Mouse (Mus musculus) retina, adult 2 months (tissue): ENCODE measurements around the gene Ptk7.

Source experiments
- DNase-seq: peaks from one replicate; pipeline ENCODE4 v3.0.0-alpha.2; 2012; ENCODE audit warnings: low read depth, low spot score

Gene Ptk7

GRCm38 (mm10) chr17:46644916-46645475 lies 15.7 kb upstream of the Ptk7 start:
- DNase-seq: no peak

- no peak for DNase-seq
Measured at GRCm38 (mm10) chr17:46644152-46644805, 15.0 kb upstream of the Ptk7 start.

GRCm38 (mm10) chr17:46642060-46642459 lies 12.8 kb upstream of the Ptk7 start:
- no peak for DNase-seq

- no peak for DNase-seq
Measured at GRCm38 (mm10) chr17:46639929-46640328, 10.6 kb upstream of the Ptk7 start.

- DNase-seq: no peak
Measured at GRCm38 (mm10) chr17:46636831-46637523, 7.7 kb upstream of the Ptk7 start.

GRCm38 (mm10) chr17:46629685-46630441 lies 559 bp upstream of the Ptk7 start:
- no peak for DNase-seq

- DNase-seq: no peak
Measured at GRCm38 (mm10) chr17:46628471-46628790, 873 bp downstream of the Ptk7 start.

GRCm38 (mm10) chr17:46627409-46627808 lies 1.9 kb downstream of the Ptk7 start:
- DNase-seq: no peak

GRCm38 (mm10) chr17:46624598-46624997 lies 4.7 kb downstream of the Ptk7 start:
- DNase-seq: no peak

GRCm38 (mm10) chr17:46623819-46624557 lies 5.3 kb downstream of the Ptk7 start:
- no peak for DNase-seq

- no peak for DNase-seq
Measured at GRCm38 (mm10) chr17:46622269-46622668, 7.0 kb downstream of the Ptk7 start.

GRCm38 (mm10) chr17:46621324-46621723 lies 8.0 kb downstream of the Ptk7 start:
- no peak for DNase-seq

GRCm38 (mm10) chr17:46619683-46620357 lies 9.5 kb downstream of the Ptk7 start:
- no peak for DNase-seq

GRCm38 (mm10) chr17:46618769-46619682 lies 10.3 kb downstream of the Ptk7 start:
- DNase-seq: no peak

- DNase-seq: no peak
Measured at GRCm38 (mm10) chr17:46618394-46618768, 10.9 kb downstream of the Ptk7 start.

- DNase-seq: no peak
Measured at GRCm38 (mm10) chr17:46617799-46618198, 11.5 kb downstream of the Ptk7 start.

GRCm38 (mm10) chr17:46613229-46613628 lies 16.1 kb downstream of the Ptk7 start:
- no peak for DNase-seq

- DNase-seq: no peak
Measured at GRCm38 (mm10) chr17:46612820-46613219, 16.5 kb downstream of the Ptk7 start.

- DNase-seq: no peak
Measured at GRCm38 (mm10) chr17:46612189-46612588, 17.1 kb downstream of the Ptk7 start.

- no peak for DNase-seq
Measured at GRCm38 (mm10) chr17:46611316-46611715, 18.0 kb downstream of the Ptk7 start.
